Mouse (Mus musculus): ENCODE results near the gene Cnga3. TPM values are rescaled to one million over a fixed set of nuclear protein-coding genes. Genes with fewer than 3 reads are reported as not detected.

Cnga3 gene
- total and polyA plus RNA-seq, 3 experiments = 0.08 to 0.36 (median 0.30) TPM

DNA sequence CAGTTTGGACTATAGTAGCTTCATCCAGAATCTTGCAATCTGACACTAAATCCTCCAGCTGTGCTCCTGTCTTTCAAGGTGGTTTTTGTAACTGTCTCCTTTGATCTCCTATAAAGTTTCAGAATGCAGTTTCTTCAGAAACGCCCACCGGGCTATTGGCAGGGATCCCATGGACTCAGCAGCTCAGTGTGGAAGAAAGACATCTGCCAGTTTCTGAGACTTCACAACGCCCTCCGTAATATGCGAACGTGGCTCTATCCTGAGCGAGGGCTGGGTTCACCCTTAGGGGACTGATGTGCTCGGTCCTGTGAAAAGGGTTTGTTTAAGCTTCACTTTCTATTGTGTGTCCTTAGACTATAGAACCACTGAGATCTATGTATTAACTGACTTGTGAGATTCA lies 6.5 kb upstream of the Cnga3 start:
- no peak overlapping the region for H3K27ac ChIP-seq (ENCODE audit: insufficient read depth, low read depth)
- H3K4me2 ChIP-seq (ENCODE audit: insufficient read depth, low read depth, poor library complexity, severe bottlenecking) = no peak overlapping the region
- no peaks in the 10 kb centered on the region for H3K27me3 ChIP-seq (replicated peaks)
- H3K36me3 ChIP-seq (replicated peaks in 1 of 2; ENCODE audit: control insufficient read depth in 1 of 2, insufficient read depth in 1 of 2, low read length in 1 of 2) = no peaks in the 10 kb centered on the region
- no peak overlapping the region for H3K4me3 ChIP-seq (replicated peaks in 1 of 3; ENCODE audit: low read depth in 2 of 3, low read length in 2 of 3, poor library complexity in 1 of 3)
- DNase-seq (ENCODE audit: extremely low read depth) = no peak
- H3K79me2 ChIP-seq (replicated peaks; ENCODE audit: control insufficient read depth, extremely low read depth, insufficient read depth, poor library complexity, severe bottlenecking) = no peaks in the 10 kb centered on the region
- TF ChIP-seq MAX (IDR thresholded peaks at IDR 0.05; ENCODE audit: low read length) (no peak), KAT2A (IDR thresholded peaks at IDR 0.05; ENCODE audit: insufficient replicate concordance, low read length) (no peak), GABPA (IDR thresholded peaks at IDR 0.05; ENCODE audit: insufficient replicate concordance, low read depth, low read length) (no peak), ZKSCAN1 (IDR thresholded peaks at IDR 0.05; ENCODE audit: borderline replicate concordance, low read depth, low read length) (no peak), CHD1 (IDR thresholded peaks at IDR 0.05; ENCODE audit: low read depth, low read length) (no peak), TBP (conservative IDR thresholded peaks at IDR 0.05; ENCODE audit: low read depth, low read length) (no peak), BHLHE40 (IDR thresholded peaks at IDR 0.05; ENCODE audit: low read depth, low read length) (no peak), PAX5 (IDR thresholded peaks at IDR 0.05; ENCODE audit: low read length) (no peak), MEF2A (IDR thresholded peaks at IDR 0.05; ENCODE audit: borderline replicate concordance, low read depth, low read length) (no peak), MXI1 (IDR thresholded peaks at IDR 0.05; ENCODE audit: low read depth, low read length) (no peak), MYC (IDR thresholded peaks at IDR 0.05; ENCODE audit: low read depth, low read length) (no peak), ETS1 (conservative IDR thresholded peaks at IDR 0.05; ENCODE audit: low read depth, low read length) (no peak), ZMIZ1 (IDR thresholded peaks at IDR 0.05; ENCODE audit: low read depth, low read length) (no peak), CTCF (conservative IDR thresholded peaks at IDR 0.05 in 1 of 2, IDR thresholded peaks at IDR 0.05 in 1 of 2; ENCODE audit: low read depth in 2 of 2, low read length in 2 of 2) (no peak), SMC3 (IDR thresholded peaks at IDR 0.05; ENCODE audit: low read depth, low read length) (no peak)
- dilution Hi-C loops (cut with MboI; ENCODE audit: extremely low pct_ligation_motif_present, extremely low pct_unique_long_range_greater_than_20kb, low sequenced_read_pairs) (no loop called here), in situ Hi-C loops (cut with MboI; ENCODE audit: low pct_ligation_motif_present, low pct_unique_long_range_greater_than_20kb, low sequenced_read_pairs) (no loop called here)
- no peak overlapping the region for H3K9ac ChIP-seq (ENCODE audit: insufficient read depth, low read depth)
- no peaks in the 10 kb centered on the region for H3K9me3 ChIP-seq (replicated peaks; ENCODE audit: low read length)
- no peaks in the 10 kb centered on the region for H3K4me1 ChIP-seq (ENCODE audit: control insufficient read depth in 1 of 2, insufficient read depth in 2 of 2)

- no peaks in the 10 kb centered on the region for H3K36me3 ChIP-seq (replicated peaks in 1 of 2; ENCODE audit: control insufficient read depth in 1 of 2, insufficient read depth in 1 of 2, low read length in 1 of 2)
- dilution Hi-C loops (cut with MboI; ENCODE audit: extremely low pct_ligation_motif_present, extremely low pct_unique_long_range_greater_than_20kb, low sequenced_read_pairs) (no loop called here), in situ Hi-C loops (cut with MboI; ENCODE audit: low pct_ligation_motif_present, low pct_unique_long_range_greater_than_20kb, low sequenced_read_pairs) (no loop called here)
- no peak overlapping the region for H3K27ac ChIP-seq (ENCODE audit: insufficient read depth, low read depth)
- no peak for DNase-seq (ENCODE audit: extremely low read depth)
- no peaks in the 10 kb centered on the region for H3K4me1 ChIP-seq (ENCODE audit: control insufficient read depth in 1 of 2, insufficient read depth in 2 of 2)
- no peaks in the 10 kb centered on the region for H3K9me3 ChIP-seq (replicated peaks; ENCODE audit: low read length)
- TF ChIP-seq E2F4 (IDR thresholded peaks at IDR 0.05; ENCODE audit: insufficient replicate concordance, low read depth, low read length) (no peak), MAFK (IDR thresholded peaks at IDR 0.05; ENCODE audit: insufficient replicate concordance, low read length) (no peak), RCOR1 (conservative IDR thresholded peaks at IDR 0.05; ENCODE audit: low read depth, low read length) (no peak), MYC (IDR thresholded peaks at IDR 0.05; ENCODE audit: low read depth, low read length) (no peak), IRF4 (IDR thresholded peaks at IDR 0.05; ENCODE audit: low read depth, low read length) (no peak), ELF1 (IDR thresholded peaks at IDR 0.05; ENCODE audit: low read depth, low read length) (no peak), SMC3 (IDR thresholded peaks at IDR 0.05; ENCODE audit: low read depth, low read length) (no peak), CTCF (conservative IDR thresholded peaks at IDR 0.05 in 1 of 2, IDR thresholded peaks at IDR 0.05 in 1 of 2; ENCODE audit: low read depth in 2 of 2, low read length in 2 of 2) (no peak), MAZ (IDR thresholded peaks at IDR 0.05; ENCODE audit: low read depth, low read length) (no peak), RAD21 (IDR thresholded peaks at IDR 0.05; ENCODE audit: low read depth, low read length) (no peak), HCFC1 (IDR thresholded peaks at IDR 0.05; ENCODE audit: low read depth, low read length) (no peak), ZNF384 (IDR thresholded peaks at IDR 0.05; ENCODE audit: low read depth, low read length) (no peak), ZMIZ1 (IDR thresholded peaks at IDR 0.05; ENCODE audit: low read depth, low read length) (no peak), NELFE (IDR thresholded peaks at IDR 0.05; ENCODE audit: low read depth, low read length) (no peak), CHD2 (IDR thresholded peaks at IDR 0.05; ENCODE audit: low read length) (no peak), SIN3A (IDR thresholded peaks at IDR 0.05; ENCODE audit: low read length) (no peak), USF2 (conservative IDR thresholded peaks at IDR 0.05; ENCODE audit: low read depth, low read length) (no peak)
- H3K27me3 ChIP-seq (replicated peaks) = peaks cover 8% of the 10 kb centered on the region
- no peak overlapping the region for H3K4me2 ChIP-seq (ENCODE audit: insufficient read depth, low read depth, poor library complexity, severe bottlenecking)
- no peak overlapping the region for H3K9ac ChIP-seq (ENCODE audit: insufficient read depth, low read depth)
- H3K79me2 ChIP-seq (replicated peaks; ENCODE audit: control insufficient read depth, extremely low read depth, insufficient read depth, poor library complexity, severe bottlenecking) = no peaks in the 10 kb centered on the region
- H3K4me3 ChIP-seq (replicated peaks in 1 of 3; ENCODE audit: low read depth in 2 of 3, low read length in 2 of 3, poor library complexity in 1 of 3) = no peak overlapping the region
These were observed 1.9 kb upstream of the Cnga3 start for GRCm38 (mm10) chr1:37212375-37212774.
